Mouse (Mus musculus) midbrain, embryonic 12.5 days (tissue): ENCODE results near the gene Klhl29. TPM values are rescaled to one million over a fixed set of nuclear protein-coding genes. Genes with fewer than 3 reads are reported as not detected.

Experiments
- ATAC-seq: fragments of 200-750 bp; cut with Nextera tagmentation; 2 replicates; pipeline ENCODE4 v1.8.0; 2017; ENCODE audit warnings: low read depth, moderate TSS enrichment, moderate library complexity; ENCODE audit not compliant: low FRiP score
- H3K27ac ChIP-seq: fragments of 300-500 bp; sonication (generic); replicated peaks from 2 replicates; pipeline ENCODE4 v1.5.1; 2016; ENCODE audit warnings: mild to moderate bottlenecking
- H3K27me3 ChIP-seq: fragments of 300-500 bp; sonication (generic); 2 replicates; pipeline ENCODE4 v1.6.1; 2016; ENCODE audit warnings: mild to moderate bottlenecking
- H3K36me3 ChIP-seq: fragments of 300-500 bp; sonication (generic); 2 replicates; pipeline ENCODE4 v1.6.1; 2016
- H3K4me1 ChIP-seq: fragments of 300-500 bp; sonication (generic); 2 replicates; pipeline ENCODE4 v1.6.1; 2016
- H3K4me2 ChIP-seq: fragments of 300-500 bp; sonication (generic); replicated peaks from 2 replicates; pipeline ENCODE4 v1.6.1; 2016; ENCODE audit warnings: mild to moderate bottlenecking, moderate library complexity
- H3K4me3 ChIP-seq: fragments of 300-500 bp; sonication (generic); 2 replicates; pipeline ENCODE4 v1.5.1; 2016; ENCODE audit warnings: mild to moderate bottlenecking
- H3K9ac ChIP-seq: fragments of 300-500 bp; sonication (generic); replicated peaks from 2 replicates; pipeline ENCODE4 v1.6.1; 2016; ENCODE audit warnings: mild to moderate bottlenecking, moderate library complexity
- H3K9me3 ChIP-seq: fragments of 300-500 bp; sonication (generic); 2 replicates; pipeline ENCODE4 v1.6.1; 2016; ENCODE audit warnings: mild to moderate bottlenecking
- WGBS: fragments of 180-500 bp; shearing (Covaris S2); methylation state at CpG from one replicate; pipeline ENCODE4 v1.1.7; 2016; 5-methylcytosine and 5-hydroxymethylcytosine counted together
- polyA plus RNA-seq: library from polyadenylated mRNA; unstranded; fragments of >200 nt; fragmentation: Nextera tagmentation; extraction: Ambion mirVana; gene quantifications from 2 replicates; pipeline ENCODE4 v1.2.1, GENCODE M21; 2016

Gene Klhl29
- polyA plus RNA-seq, 1 experiment from 2014 or later = 4.1 TPM

- no peak for ATAC-seq
- no peak overlapping the region for H3K9ac ChIP-seq
- no peak overlapping the region for H3K4me2 ChIP-seq
- no peaks in the 10 kb centered on the region for H3K36me3 ChIP-seq
- no peak overlapping the region for H3K27ac ChIP-seq
- no peak overlapping the region for H3K4me3 ChIP-seq
- WGBS = 58% methylated on average over 4 of the region's 4 CpGs
- no peaks in the 10 kb centered on the region for H3K27me3 ChIP-seq
- peaks cover 16% of the 10 kb centered on the region for H3K4me1 ChIP-seq
- H3K9me3 ChIP-seq = no peaks in the 10 kb centered on the region
Observed at GRCm38 (mm10) chr12:5245207-5245597, 130.3 kb downstream of the Klhl29 start.

- Histone ChIP-seq H3K4me3 (no peak overlapping the region), H3K4me1 (peaks cover 18% of the 10 kb centered on the region), H3K36me3 (no peaks in the 10 kb centered on the region), H3K27ac (no peak overlapping the region), H3K9me3 (no peaks in the 10 kb centered on the region), H3K27me3 (no peaks in the 10 kb centered on the region), H3K4me2 (no peak overlapping the region), H3K9ac (no peak overlapping the region)
- no peak for ATAC-seq
- WGBS = 93% methylated on average over 10 of the region's 10 CpGs
Observed at GRCm38 (mm10) chr12:5244431-5245206, 130.9 kb downstream of the Klhl29 start.

- Histone ChIP-seq H3K27ac (no peak overlapping the region), H3K9ac (no peak overlapping the region), H3K4me1 (peaks cover 25% of the 10 kb centered on the region), H3K27me3 (no peaks in the 10 kb centered on the region), H3K36me3 (no peaks in the 10 kb centered on the region), H3K4me2 (no peak overlapping the region), H3K4me3 (no peak overlapping the region), H3K9me3 (no peaks in the 10 kb centered on the region)
- 79% methylated on average over 6 of the region's 6 CpGs for WGBS
- ATAC-seq = no peak
Observed at GRCm38 (mm10) chr12:5243867-5244266, 131.6 kb downstream of the Klhl29 start.

DNA sequence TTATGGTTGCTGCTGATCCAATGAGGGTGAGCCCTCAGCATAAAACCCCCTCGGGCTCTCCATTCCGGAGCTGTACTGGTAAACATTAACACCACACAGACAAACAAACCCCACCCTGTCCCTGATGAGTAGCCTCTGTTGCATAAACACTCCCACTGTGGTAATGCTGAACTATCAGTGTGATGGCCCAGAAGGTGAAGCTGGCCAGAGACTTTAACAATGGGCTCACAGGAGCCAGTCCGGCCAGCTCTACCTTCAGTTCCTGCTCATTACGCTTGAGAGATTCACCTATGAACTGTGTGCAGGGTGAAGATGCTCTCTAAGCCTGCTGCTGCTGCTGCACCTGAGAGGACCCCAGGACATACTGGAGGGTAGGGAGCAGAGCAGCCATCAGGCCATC lies 132.0 kb downstream of the Klhl29 start:
- Histone ChIP-seq H3K9me3 (no peaks in the 10 kb centered on the region), H3K27me3 (no peaks in the 10 kb centered on the region), H3K4me2 (no peak overlapping the region), H3K36me3 (no peaks in the 10 kb centered on the region), H3K4me3 (no peak overlapping the region), H3K27ac (no peak overlapping the region), H3K9ac (no peak overlapping the region), H3K4me1 (peaks cover 27% of the 10 kb centered on the region)
- 79% methylated on average over 4 of the region's 4 CpGs for WGBS
- no peak for ATAC-seq

GRCm38 (mm10) chr12:5242551-5243330 lies 132.7 kb downstream of the Klhl29 start:
- Histone ChIP-seq H3K27ac (no peak overlapping the region), H3K9ac (no peak overlapping the region), H3K4me3 (no peak overlapping the region), H3K4me2 (no peak overlapping the region), H3K27me3 (no peaks in the 10 kb centered on the region), H3K9me3 (no peaks in the 10 kb centered on the region), H3K36me3 (no peaks in the 10 kb centered on the region), H3K4me1 (peaks cover 24% of the 10 kb centered on the region)
- no peak for ATAC-seq
- WGBS = 89% methylated on average over 8 of the region's 8 CpGs

DNA sequence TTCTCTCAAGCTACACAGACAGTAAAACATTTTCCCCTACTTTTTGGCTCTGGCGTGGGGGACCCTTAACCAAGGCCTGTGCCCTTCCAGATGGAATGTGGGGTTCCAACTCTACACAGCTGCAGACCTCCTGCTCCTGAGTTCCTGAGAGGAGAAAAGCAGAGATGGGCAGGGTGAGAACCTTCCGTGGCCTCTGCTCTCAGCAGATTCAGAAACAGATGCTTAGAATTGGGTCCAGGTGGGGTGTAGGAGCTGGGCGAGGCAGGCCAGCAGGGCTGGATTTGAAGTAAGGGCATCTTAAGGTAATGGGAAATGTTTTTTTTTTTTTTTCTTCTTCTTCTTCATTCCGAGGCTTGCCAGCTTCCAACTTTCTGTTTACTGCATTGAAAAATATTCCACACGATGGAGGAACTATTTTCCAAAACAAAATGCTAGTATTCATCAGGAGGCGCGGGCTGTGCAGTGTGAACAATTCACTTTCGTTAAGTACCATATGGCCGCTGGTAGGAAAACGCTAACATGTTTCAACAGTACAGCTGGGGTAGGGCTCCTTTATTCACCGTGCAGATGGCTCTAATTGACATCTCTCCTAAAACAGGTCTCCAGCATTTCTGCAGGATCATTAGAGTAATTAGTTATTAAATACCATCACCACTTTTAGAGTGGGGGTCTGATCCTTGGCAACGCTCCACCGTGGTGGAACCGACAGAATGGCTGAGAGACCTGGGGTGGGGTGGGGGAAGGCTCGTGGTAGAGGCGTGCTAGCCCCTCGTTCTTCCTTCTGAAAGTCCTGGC lies 135.8 kb downstream of the Klhl29 start:
- WGBS = 64% methylated on average over 17 of the region's 17 CpGs
- peaks cover 26% of the 10 kb centered on the region for H3K4me1 ChIP-seq
- H3K4me2 ChIP-seq = no peak overlapping the region
- no peaks in the 10 kb centered on the region for H3K9me3 ChIP-seq
- H3K27ac ChIP-seq = 0 out of 2 replicates have a peak overlapping the region, but pooled peaks have one; percentile 8
- H3K36me3 ChIP-seq = no peaks in the 10 kb centered on the region
- peak; percentile 42; the same call in 1 of the 2 replicates for ATAC-seq
- H3K9ac ChIP-seq = no peak overlapping the region
- no peak overlapping the region for H3K4me3 ChIP-seq
- no peaks in the 10 kb centered on the region for H3K27me3 ChIP-seq

- no peaks in the 10 kb centered on the region for H3K9me3 ChIP-seq
- ATAC-seq = no peak
- H3K4me3 ChIP-seq = no peak overlapping the region
- H3K4me2 ChIP-seq = no peak overlapping the region
- peaks cover 34% of the 10 kb centered on the region for H3K4me1 ChIP-seq
- H3K27ac ChIP-seq = no peak overlapping the region
- no peaks in the 10 kb centered on the region for H3K36me3 ChIP-seq
- no peak overlapping the region for H3K9ac ChIP-seq
- 72% methylated on average over 5 of the region's 5 CpGs for WGBS
- H3K27me3 ChIP-seq = no peaks in the 10 kb centered on the region
Observed at GRCm38 (mm10) chr12:5237078-5237477, 138.4 kb downstream of the Klhl29 start.

GRCm38 (mm10) chr12:5235596-5235995 lies 139.9 kb downstream of the Klhl29 start:
- H3K4me1 ChIP-seq = peaks cover 34% of the 10 kb centered on the region
- H3K27me3 ChIP-seq = no peaks in the 10 kb centered on the region
- no peak overlapping the region for H3K4me3 ChIP-seq
- no peaks in the 10 kb centered on the region for H3K36me3 ChIP-seq
- no peak overlapping the region for H3K9ac ChIP-seq
- no peak overlapping the region for H3K4me2 ChIP-seq
- H3K27ac ChIP-seq = no peak overlapping the region
- H3K9me3 ChIP-seq = no peaks in the 10 kb centered on the region
- WGBS = 89% methylated on average over 12 of the region's 12 CpGs
- ATAC-seq = no peak

GRCm38 (mm10) chr12:5230504-5230903 lies 145.0 kb downstream of the Klhl29 start:
- Histone ChIP-seq H3K4me1 (peaks cover 24% of the 10 kb centered on the region), H3K27ac (no peak overlapping the region), H3K27me3 (no peaks in the 10 kb centered on the region), H3K9ac (no peak overlapping the region), H3K4me2 (no peak overlapping the region), H3K36me3 (no peaks in the 10 kb centered on the region), H3K4me3 (no peak overlapping the region), H3K9me3 (no peaks in the 10 kb centered on the region)
- WGBS = 93% methylated on average over 5 of the region's 5 CpGs
- ATAC-seq = no peak

GRCm38 (mm10) chr12:5226676-5227654 lies 148.5 kb downstream of the Klhl29 start:
- WGBS = 31% methylated on average over 14 of the region's 14 CpGs
- Histone ChIP-seq H3K4me2 (no peak overlapping the region), H3K36me3 (no peaks in the 10 kb centered on the region), H3K9ac (no peak overlapping the region), H3K27ac (peak overlapping the region; percentile 56), H3K9me3 (no peaks in the 10 kb centered on the region), H3K4me1 (peaks cover 15% of the 10 kb centered on the region), H3K27me3 (no peaks in the 10 kb centered on the region), H3K4me3 (no peak overlapping the region)
- ATAC-seq = peak; percentile 68; the same call in 1 of the 2 replicates

GRCm38 (mm10) chr12:5223595-5223994 lies 151.9 kb downstream of the Klhl29 start:
- Histone ChIP-seq H3K27me3 (no peaks in the 10 kb centered on the region), H3K9me3 (no peaks in the 10 kb centered on the region), H3K4me1 (peaks cover 27% of the 10 kb centered on the region), H3K4me2 (no peak overlapping the region), H3K27ac (no peak overlapping the region), H3K36me3 (no peaks in the 10 kb centered on the region), H3K4me3 (no peak overlapping the region), H3K9ac (no peak overlapping the region)
- WGBS = 68% methylated on average over 1 of the region's 1 CpGs
- ATAC-seq = no peak
